Mouse (Mus musculus) limb, embryonic 14.5 days (tissue): ENCODE measurements at regions not wholly inside any gene's neighbourhood (a gene's known extent, or its start where the extent isn't known, plus 50 kb on each side); places are given as distances from the start of the nearest gene placed in this dataset.

ENCODE experiments used
- ATAC-seq: fragments of 200-750 bp; cut with Nextera tagmentation; 2 replicates; pipeline ENCODE4 v1.8.0; 2017; ENCODE audit warnings: low read depth, moderate number of reproducible peaks, moderate TSS enrichment; ENCODE audit not compliant: low FRiP score
- DNase-seq: peaks from one replicate; pipeline ENCODE4 v3.0.0-alpha.2; 2015; ENCODE audit warnings: low spot score
- H3K27ac ChIP-seq: fragments of 300-500 bp; sonication (generic); replicated peaks from 2 replicates; pipeline ENCODE4 v1.5.1; 2014; ENCODE audit warnings: low read depth, mild to moderate bottlenecking, low read length, moderate library complexity, mixed read lengths
- H3K27me3 ChIP-seq: fragments of 300-500 bp; sonication (generic); 2 replicates; pipeline ENCODE4 v1.6.1; 2014; ENCODE audit warnings: low read length, mixed read lengths; ENCODE audit not compliant: control insufficient read depth, insufficient read depth
- H3K36me3 ChIP-seq: fragments of 300-500 bp; sonication (generic); 2 replicates; pipeline ENCODE4 v1.6.1; 2014; ENCODE audit warnings: mild to moderate bottlenecking, low read length, moderate library complexity, mixed read lengths; ENCODE audit not compliant: control insufficient read depth, insufficient read depth
- H3K4me1 ChIP-seq: fragments of 300-500 bp; sonication (generic); 2 replicates; pipeline ENCODE4 v1.6.1; 2014; ENCODE audit warnings: antibody characterized with exemption, low read length, mixed read lengths; ENCODE audit not compliant: control insufficient read depth, insufficient read depth
- H3K4me2 ChIP-seq: fragments of 300-500 bp; sonication (generic); replicated peaks from 2 replicates; pipeline ENCODE4 v1.6.1; 2014; ENCODE audit warnings: low read depth, mild to moderate bottlenecking, low read length, moderate library complexity; ENCODE audit not compliant: severe bottlenecking
- H3K4me3 ChIP-seq: fragments of 300-500 bp; sonication (generic); replicated peaks from 2 replicates; pipeline ENCODE4 v1.5.1; 2014; ENCODE audit warnings: low read length
- H3K9ac ChIP-seq: fragments of 300-500 bp; sonication (generic); 2 replicates; pipeline ENCODE4 v1.6.1; 2014; ENCODE audit warnings: mild to moderate bottlenecking, low read depth, low read length, moderate library complexity; ENCODE audit not compliant: severe bottlenecking
- H3K9me3 ChIP-seq: fragments of 300-500 bp; sonication (generic); 2 replicates; pipeline ENCODE4 v1.6.1; 2016; ENCODE audit warnings: low read length; ENCODE audit not compliant: control insufficient read depth
- POLR2A ChIP-seq: fragments of 200-500 bp; IDR thresholded peaks from 2 replicates; pipeline ENCODE4 v1.8.0; 2012; ENCODE audit warnings: inconsistent platforms, mild to moderate bottlenecking, moderate library complexity, borderline replicate concordance; ENCODE audit not compliant: insufficient read depth, insufficient read length; ENCODE audit errors: extremely low read depth
- WGBS: fragments of 180-500 bp; shearing (Covaris S2); extraction: QIAGEN DNeasy Blood & Tissue Kit; methylation state at CpG from one replicate; pipeline ENCODE4 v1.1.7; 2014; 5-methylcytosine and 5-hydroxymethylcytosine counted together

- WGBS: 59% methylated on average over 2 of the region's 2 CpGs
Measured at GRCm38 (mm10) chr13:6085891-6086290, 224.6 kb downstream of the Klf6 start.

GRCm38 (mm10) chr13:6109018-6109657 lies 247.9 kb downstream of the Klf6 start:
- no peak for TF ChIP-seq POLR2A
- 89% methylated on average over 7 of the region's 7 CpGs for WGBS
- Histone ChIP-seq H3K9me3 (no peaks in the 10 kb centered on the region), H3K36me3 (no peaks in the 10 kb centered on the region), H3K4me3 (no peak overlapping the region), H3K9ac (no peak overlapping the region), H3K4me2 (no peak overlapping the region), H3K4me1 (no peaks in the 10 kb centered on the region), H3K27ac (no peak overlapping the region), H3K27me3 (no peaks in the 10 kb centered on the region)
- DNase-seq (no peak), ATAC-seq (no peak)

More at GRCm38 (mm10) chr13:6085891-6086290, 224.6 kb downstream of the Klf6 start:
- no peak for ATAC-seq
- no peak overlapping the region for H3K4me2 ChIP-seq
- H3K27ac ChIP-seq: no peak overlapping the region
- DNase-seq: no peak
- no peak overlapping the region for H3K4me3 ChIP-seq
- no peak overlapping the region for H3K9ac ChIP-seq
- no peaks in the 10 kb centered on the region for H3K27me3 ChIP-seq
- no peak for TF ChIP-seq POLR2A
- no peaks in the 10 kb centered on the region for H3K9me3 ChIP-seq
- H3K4me1 ChIP-seq: no peaks in the 10 kb centered on the region
- no peaks in the 10 kb centered on the region for H3K36me3 ChIP-seq

- Histone ChIP-seq H3K9ac (no peak overlapping the region), H3K4me1 (no peaks in the 10 kb centered on the region), H3K4me2 (no peak overlapping the region), H3K27me3 (no peaks in the 10 kb centered on the region), H3K36me3 (no peaks in the 10 kb centered on the region), H3K9me3 (no peaks in the 10 kb centered on the region), H3K4me3 (no peak overlapping the region), H3K27ac (no peak overlapping the region)
- no peak for TF ChIP-seq POLR2A
- DNase-seq (no peak), ATAC-seq (no peak)
- 89% methylated on average over 1 of the region's 1 CpGs for WGBS
Measured at GRCm38 (mm10) chr13:6119703-6120102, 258.4 kb downstream of the Klf6 start.

GRCm38 (mm10) chr13:6127311-6127710 lies 266.0 kb downstream of the Klf6 start:
- no peak overlapping the region for H3K9ac ChIP-seq
- H3K4me3 ChIP-seq: no peak overlapping the region
- ATAC-seq (no peak), DNase-seq (no peak)
- H3K4me2 ChIP-seq: no peak overlapping the region
- H3K27me3 ChIP-seq: no peaks in the 10 kb centered on the region
- H3K27ac ChIP-seq: no peak overlapping the region
- no peaks in the 10 kb centered on the region for H3K4me1 ChIP-seq
- H3K9me3 ChIP-seq: no peaks in the 10 kb centered on the region
- TF ChIP-seq POLR2A: no peak
- WGBS: 89% methylated on average over 1 of the region's 1 CpGs
- H3K36me3 ChIP-seq: no peaks in the 10 kb centered on the region

GRCm38 (mm10) chr13:6128903-6129302 lies 267.6 kb downstream of the Klf6 start:
- no peak overlapping the region for H3K9ac ChIP-seq
- H3K4me2 ChIP-seq: no peak overlapping the region
- 62% methylated on average over 1 of the region's 1 CpGs for WGBS
- H3K4me3 ChIP-seq: no peak overlapping the region
- DNase-seq: no peak
- no peaks in the 10 kb centered on the region for H3K36me3 ChIP-seq
- no peaks in the 10 kb centered on the region for H3K4me1 ChIP-seq
- no peaks in the 10 kb centered on the region for H3K27me3 ChIP-seq
- H3K9me3 ChIP-seq: no peaks in the 10 kb centered on the region
- no peak for ATAC-seq
- H3K27ac ChIP-seq: no peak overlapping the region
- TF ChIP-seq POLR2A: no peak

GRCm38 (mm10) chr13:6131363-6131762 lies 270.1 kb downstream of the Klf6 start:
- Histone ChIP-seq H3K4me3 (no peak overlapping the region), H3K9me3 (no peaks in the 10 kb centered on the region), H3K4me2 (no peak overlapping the region), H3K36me3 (no peaks in the 10 kb centered on the region), H3K27me3 (no peaks in the 10 kb centered on the region), H3K9ac (no peak overlapping the region), H3K4me1 (no peaks in the 10 kb centered on the region), H3K27ac (no peak overlapping the region)
- ATAC-seq (no peak), DNase-seq (no peak)
- TF ChIP-seq POLR2A: no peak
- WGBS: 74% methylated on average over 2 of the region's 2 CpGs
